15 mouse cellular contexts compared by ENCODE assay signal in the genomic region with DNA sequence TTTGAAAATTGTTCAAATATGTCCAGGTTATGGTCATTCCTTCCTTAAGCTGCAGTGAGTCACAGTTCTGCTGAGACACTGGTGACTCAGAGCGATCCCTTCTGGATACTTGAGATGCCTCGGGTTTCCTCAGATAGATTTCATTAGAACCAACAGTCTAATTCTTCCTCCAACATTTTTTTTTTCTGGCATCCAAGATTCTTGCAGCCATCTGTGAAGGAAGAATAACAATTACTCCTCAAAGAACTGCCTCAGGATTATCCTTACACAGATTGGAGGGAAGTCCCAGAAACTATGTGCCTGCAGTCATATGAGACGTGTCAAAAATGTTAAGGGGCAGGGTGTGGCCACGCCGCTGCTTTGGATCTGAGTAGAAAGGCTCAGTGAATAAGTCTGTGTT.
DNase-seq lines count a peak whose midpoint lies in the region; ATAC-seq and TF ChIP-seq lines count a peak whose summit lies in the region.
"Had no signal": no experiment of that assay in that cellular context is flagged by ENCODE, and none has a peak within 500 bp of the region (broad histone marks: within the 10 kb centered on the region; RNA-seq: fewer than 3 reads in every experiment).

No protein-coding gene starts in this region.

- DNase-seq in gastrocnemius, adult 2 months: no peak
- no peak for DNase-seq in gastrocnemius, postnatal 4 days (ENCODE audit: low spot score in 2 of 2)
- peak; percentile 34 for DNase-seq in lung, embryonic 14.5 days
- DNase-seq in lung, postnatal 14 days: no peak
- peak; percentile 72 for DNase-seq in embryonic facial prominence, embryonic 14.5 days (ENCODE audit: low spot score)
- DNase-seq in telencephalon, adult 2 months (ENCODE audit: low read depth, low spot score): peak; percentile 58
- no peak for DNase-seq in urinary bladder, postnatal 25 days (ENCODE audit: low spot score)
- DNase-seq: cerebellum, postnatal 36 days; heart, adult 2 months; kidney, adult 9 months; midbrain, embryonic 14.5 days; right cerebral cortex, postnatal 25 days had no signal

- H3K9ac ChIP-seq in lung, embryonic 14.5 days: no peak overlapping the region
- H3K9ac ChIP-seq in embryonic facial prominence, embryonic 14.5 days (ENCODE audit: low read depth, low read length): no peak overlapping the region
- H3K9ac ChIP-seq: liver, embryonic 14.5 days; neural tube, embryonic 13.5 days had no signal

- 44% methylated on average over 5 of the region's 5 CpGs for WGBS in lung, embryonic 14.5 days
- 27% methylated on average over 5 of the region's 5 CpGs for WGBS in embryonic facial prominence, embryonic 14.5 days

- H3K4me2 ChIP-seq in lung, embryonic 14.5 days: no peak overlapping the region
- no peak overlapping the region for H3K4me2 ChIP-seq in embryonic facial prominence, embryonic 14.5 days (ENCODE audit: low read depth, low read length)
- H3K4me2 ChIP-seq: neural tube, embryonic 13.5 days had no signal

- no peaks in the 10 kb centered on the region for H3K9me3 ChIP-seq in lung, embryonic 14.5 days (ENCODE audit: low read depth, low read length)
- H3K9me3 ChIP-seq in embryonic facial prominence, embryonic 14.5 days (ENCODE audit: control insufficient read depth, low read length): no peaks in the 10 kb centered on the region
- H3K9me3 ChIP-seq: neural tube, embryonic 13.5 days had no signal

- peak; percentile 88; the same call in 1 of the 2 replicates for ATAC-seq in lung, embryonic 14.5 days (ENCODE audit: insufficient read depth)
- ATAC-seq in embryonic facial prominence, embryonic 14.5 days (ENCODE audit: low read depth): peak; percentile 76; the same call in 1 of the 2 replicates

- no peaks in the 10 kb centered on the region for H3K36me3 ChIP-seq in lung, embryonic 14.5 days (ENCODE audit: insufficient read depth)
- H3K36me3 ChIP-seq in embryonic facial prominence, embryonic 14.5 days (ENCODE audit: control insufficient read depth, insufficient read depth, low read length): no peaks in the 10 kb centered on the region
- H3K36me3 ChIP-seq: neural tube, embryonic 13.5 days had no signal

- TF ChIP-seq CTCF in gastrocnemius, adult 2 months (IDR thresholded peaks at IDR 0.05): no peak
- no peak for TF ChIP-seq CTCF in lung, embryonic 14.5 days (IDR thresholded peaks at IDR 0.05; ENCODE audit: low read depth)

- no peaks in the 10 kb centered on the region for H3K27me3 ChIP-seq in lung, embryonic 14.5 days (ENCODE audit: insufficient read depth, low read length)
- H3K27me3 ChIP-seq in embryonic facial prominence, embryonic 14.5 days (replicated peaks; ENCODE audit: control insufficient read depth, insufficient read depth, low read length): no peaks in the 10 kb centered on the region
- H3K27me3 ChIP-seq: neural tube, embryonic 13.5 days had no signal

- peak overlapping the region; percentile 59 for H3K27ac ChIP-seq in gastrocnemius, adult 2 months
- no peak overlapping the region for H3K27ac ChIP-seq in lung, embryonic 14.5 days (ENCODE audit: low read depth)
- no peak overlapping the region for H3K27ac ChIP-seq in embryonic facial prominence, embryonic 14.5 days (replicated peaks; ENCODE audit: low read depth, low read length)
- H3K27ac ChIP-seq: heart, adult 2 months; liver, embryonic 14.5 days; neural tube, embryonic 13.5 days had no signal

- no peaks in the 10 kb centered on the region for H3K4me1 ChIP-seq in lung, embryonic 14.5 days (ENCODE audit: insufficient read depth)
- no peaks in the 10 kb centered on the region for H3K4me1 ChIP-seq in embryonic facial prominence, embryonic 14.5 days (ENCODE audit: control insufficient read depth, insufficient read depth, low read length)

- intact Hi-C loops in gastrocnemius, adult 2 months (cut with DNase I): no loop called here

- no peak overlapping the region for H3K4me3 ChIP-seq in gastrocnemius, adult 2 months
- no peak overlapping the region for H3K4me3 ChIP-seq in lung, embryonic 14.5 days (ENCODE audit: low read depth, low read length)
- no peak overlapping the region for H3K4me3 ChIP-seq in embryonic facial prominence, embryonic 14.5 days (ENCODE audit: low read depth, low read length)
- H3K4me3 ChIP-seq: erythroblast, embryonic 14.5 days; heart, adult 2 months; neural tube, embryonic 13.5 days had no signal

Comparison
In these comparisons a context has a peak if more than half of its experiments do, and no peak if none do; other contexts are left out.
1. DNase-seq: peak in lung, embryonic 14.5 days (single experiment), embryonic facial prominence, embryonic 14.5 days (single experiment) and telencephalon, adult 2 months (single experiment); none in gastrocnemius, adult 2 months (single experiment), gastrocnemius, postnatal 4 days (0 of 2), lung, postnatal 14 days (single experiment) and urinary bladder, postnatal 25 days (single experiment).